Mouse (Mus musculus) adrenal gland, adult (tissue): ENCODE measurements around the gene Tnni1.

Experiments used
- DNase-seq, 2 experiments: peaks; one replicate each; pipeline ENCODE4 v3.0.0; 2022 to 2023; ENCODE audit warnings: low spot score in 1 of 2; ENCODE audit not compliant: inconsistent age in 2 of 2

Gene Tnni1

GRCm38 (mm10) chr1:135840675-135841395 lies 61.6 kb downstream of the Tnni1 start:
- no peak for DNase-seq

GRCm38 (mm10) chr1:135843519-135844262 lies 64.5 kb downstream of the Tnni1 start:
- DNase-seq: no peak

- DNase-seq: peak in 1 of 2 experiments; percentile 47
Observed at GRCm38 (mm10) chr1:135844481-135844880, 65.2 kb downstream of the Tnni1 start.

- DNase-seq: no peak
Observed at GRCm38 (mm10) chr1:135846632-135847031, 67.4 kb downstream of the Tnni1 start.

GRCm38 (mm10) chr1:135847139-135847562 lies 67.9 kb downstream of the Tnni1 start:
- DNase-seq: peak; percentile 30 to 78

GRCm38 (mm10) chr1:135847611-135848351 lies 68.5 kb downstream of the Tnni1 start:
- no peak for DNase-seq

- peak; percentile 25 to 73 for DNase-seq
Observed at GRCm38 (mm10) chr1:135850722-135851512, 71.7 kb downstream of the Tnni1 start.

- DNase-seq: no peak
Observed at GRCm38 (mm10) chr1:135852044-135852756, 73.0 kb downstream of the Tnni1 start.

- DNase-seq: no peak
Observed at GRCm38 (mm10) chr1:135853200-135853599, 74.0 kb downstream of the Tnni1 start.

GRCm38 (mm10) chr1:135854591-135855343 lies 75.5 kb downstream of the Tnni1 start:
- DNase-seq: no peak

- no peak for DNase-seq
Observed at GRCm38 (mm10) chr1:135855344-135855687, 76.1 kb downstream of the Tnni1 start.

- no peak for DNase-seq
Observed at GRCm38 (mm10) chr1:135856070-135856469, 76.8 kb downstream of the Tnni1 start.

GRCm38 (mm10) chr1:135857137-135857775 lies 78.0 kb downstream of the Tnni1 start:
- DNase-seq: no peak

GRCm38 (mm10) chr1:135858533-135858932 lies 79.3 kb downstream of the Tnni1 start:
- no peak for DNase-seq
